ENCODE assay signal across 11 mouse cellular contexts in genomic region chr9:13242321-13242720, GRCm38 (mm10). TPM values are rescaled to one million over a fixed set of nuclear protein-coding genes. Genes with fewer than 3 reads are reported as not detected.
DNase-seq lines count a peak whose midpoint lies in the region; ATAC-seq and TF ChIP-seq lines count a peak whose summit lies in the region.
"Had no signal": no experiment of that assay in that cellular context is flagged by ENCODE, and none has a peak within 500 bp of the region (broad histone marks: within the 10 kb centered on the region; RNA-seq: fewer than 3 reads in every experiment).

No protein-coding gene starts in this region.

- TF ChIP-seq POLR2A in brain, embryonic 14.5 days (IDR thresholded peaks at IDR 0.05; ENCODE audit: borderline replicate concordance, extremely low read depth, insufficient read depth, insufficient read length, poor library complexity, severe bottlenecking) = no peak

- H3K27me3 ChIP-seq in hindbrain, embryonic 11.5 days (ENCODE audit: control insufficient read depth, insufficient read depth, low read length) = no peaks in the 10 kb centered on the region
- no peaks in the 10 kb centered on the region for H3K27me3 ChIP-seq in hindbrain, embryonic 12.5 days
- H3K27me3 ChIP-seq in midbrain, postnatal 0 days (ENCODE audit: insufficient read depth, low read length) = no peaks in the 10 kb centered on the region
- H3K27me3 ChIP-seq in midbrain, embryonic 15.5 days (replicated peaks) = no peaks in the 10 kb centered on the region
- no peaks in the 10 kb centered on the region for H3K27me3 ChIP-seq in splenic B cell, adult 2 months (ENCODE audit: control insufficient read depth, insufficient read depth, low read length, poor library complexity, severe bottlenecking)
- H3K27me3 ChIP-seq: heart, embryonic 13.5 days; neural tube, embryonic 15.5 days had no signal

- H3K9me3 ChIP-seq in hindbrain, embryonic 11.5 days (ENCODE audit: control insufficient read depth, low read length) = no peaks in the 10 kb centered on the region
- H3K9me3 ChIP-seq in hindbrain, embryonic 12.5 days (replicated peaks) = no peaks in the 10 kb centered on the region
- H3K9me3 ChIP-seq in midbrain, postnatal 0 days (ENCODE audit: low read length) = no peaks in the 10 kb centered on the region
- no peaks in the 10 kb centered on the region for H3K9me3 ChIP-seq in midbrain, embryonic 15.5 days
- H3K9me3 ChIP-seq: heart, embryonic 13.5 days; neural tube, embryonic 15.5 days had no signal

- no peaks in the 10 kb centered on the region for H3K36me3 ChIP-seq in hindbrain, embryonic 11.5 days (ENCODE audit: control insufficient read depth, insufficient read depth, low read length)
- no peaks in the 10 kb centered on the region for H3K36me3 ChIP-seq in hindbrain, embryonic 12.5 days
- no peaks in the 10 kb centered on the region for H3K36me3 ChIP-seq in midbrain, postnatal 0 days (ENCODE audit: insufficient read depth, low read length)
- no peaks in the 10 kb centered on the region for H3K36me3 ChIP-seq in midbrain, embryonic 15.5 days (replicated peaks)
- H3K36me3 ChIP-seq in splenic B cell, adult 2 months (ENCODE audit: control insufficient read depth, insufficient read depth, low read length, poor library complexity, severe bottlenecking) = no peaks in the 10 kb centered on the region
- H3K36me3 ChIP-seq: heart, embryonic 13.5 days; neural tube, embryonic 15.5 days had no signal

- DNase-seq in hindbrain, embryonic 11.5 days (ENCODE audit: low spot score) = peak; percentile 33
- peak; percentile 61 for DNase-seq in midbrain, postnatal 0 days (ENCODE audit: low spot score)
- peak; percentile 68 for DNase-seq in brain, embryonic 14.5 days (ENCODE audit: low read depth)
- peak; percentile 69 for DNase-seq in splenic B cell, adult 2 months (ENCODE audit: low read depth, low spot score)
- DNase-seq in kidney, postnatal 10 days = no peak
- DNase-seq in kidney, postnatal 25 days = no peak
- DNase-seq: kidney, adult 9 months had no signal

- no peak overlapping the region for H3K27ac ChIP-seq in hindbrain, embryonic 11.5 days (ENCODE audit: low read depth, low read length)
- H3K27ac ChIP-seq in hindbrain, embryonic 12.5 days = no peak overlapping the region
- H3K27ac ChIP-seq in midbrain, postnatal 0 days (ENCODE audit: low read depth, low read length) = no peak overlapping the region
- H3K27ac ChIP-seq in midbrain, embryonic 15.5 days = no peak overlapping the region
- H3K27ac ChIP-seq: heart, embryonic 13.5 days; neural tube, embryonic 15.5 days had no signal

- no peak overlapping the region for H3K9ac ChIP-seq in hindbrain, embryonic 11.5 days (ENCODE audit: low read depth, low read length)
- no peak overlapping the region for H3K9ac ChIP-seq in hindbrain, embryonic 12.5 days
- no peak overlapping the region for H3K9ac ChIP-seq in midbrain, postnatal 0 days (replicated peaks; ENCODE audit: low read length, poor library complexity, severe bottlenecking)
- no peak overlapping the region for H3K9ac ChIP-seq in midbrain, embryonic 15.5 days
- H3K9ac ChIP-seq: heart, embryonic 13.5 days; neural tube, embryonic 15.5 days had no signal

- no peaks in the 10 kb centered on the region for H3K4me1 ChIP-seq in hindbrain, embryonic 11.5 days (replicated peaks; ENCODE audit: control insufficient read depth, insufficient read depth, low read length)
- H3K4me1 ChIP-seq in hindbrain, embryonic 12.5 days = peaks cover 18% of the 10 kb centered on the region
- peaks cover 12% of the 10 kb centered on the region; the same call in 1 of the 2 replicates for H3K4me1 ChIP-seq in midbrain, postnatal 0 days (ENCODE audit: insufficient read depth, low read length)
- peaks cover 18% of the 10 kb centered on the region for H3K4me1 ChIP-seq in midbrain, embryonic 15.5 days

- H3K4me2 ChIP-seq in hindbrain, embryonic 11.5 days (replicated peaks; ENCODE audit: low read depth, low read length) = no peak overlapping the region
- H3K4me2 ChIP-seq in hindbrain, embryonic 12.5 days (replicated peaks) = no peak overlapping the region
- H3K4me2 ChIP-seq in midbrain, postnatal 0 days (ENCODE audit: low read depth, low read length, poor library complexity, severe bottlenecking) = no peak overlapping the region
- no peak overlapping the region for H3K4me2 ChIP-seq in midbrain, embryonic 15.5 days
- H3K4me2 ChIP-seq: heart, embryonic 13.5 days; neural tube, embryonic 15.5 days had no signal

- peak; percentile 78 for TF ChIP-seq CTCF in midbrain, postnatal 0 days (IDR thresholded peaks at IDR 0.05)
- no peak for TF ChIP-seq CTCF in brain, embryonic 14.5 days (IDR thresholded peaks at IDR 0.05; ENCODE audit: borderline replicate concordance, extremely low read depth, insufficient read depth, insufficient read length)

- no peak overlapping the region for H3K4me3 ChIP-seq in hindbrain, embryonic 11.5 days (ENCODE audit: low read depth, low read length)
- H3K4me3 ChIP-seq in hindbrain, embryonic 12.5 days = no peak overlapping the region
- H3K4me3 ChIP-seq in midbrain, postnatal 0 days (ENCODE audit: low read depth, low read length) = no peak overlapping the region
- H3K4me3 ChIP-seq in midbrain, embryonic 15.5 days = no peak overlapping the region
- H3K4me3 ChIP-seq: heart, embryonic 13.5 days; neural tube, embryonic 15.5 days had no signal

- no peak for ATAC-seq in hindbrain, embryonic 11.5 days (ENCODE audit: low FRiP score)
- ATAC-seq in hindbrain, embryonic 12.5 days (ENCODE audit: low FRiP score) = no peak
- no peak for ATAC-seq in midbrain, postnatal 0 days (ENCODE audit: low FRiP score)
- no peak for ATAC-seq in midbrain, embryonic 15.5 days (replicated peaks)

RNA-seq across cellular contexts. Expression of gene Jrkl, which starts 3.3 kb away (rescaled TPM):
- 10.2 and 11.5 TPM in 2 replicates for polyA plus RNA-seq in hindbrain, embryonic 11.5 days (2014; fragmentation: Nextera tagmentation; extraction: Ambion mirVana)
- polyA plus RNA-seq in hindbrain, embryonic 12.5 days (2016; fragmentation: Nextera tagmentation; extraction: Ambion mirVana) = 13.9 and 15.5 TPM in 2 replicates
- 4.3 and 4.7 TPM in 2 replicates for total RNA-seq in midbrain, postnatal 0 days (2014; rRNA removed)
- polyA plus RNA-seq in midbrain, postnatal 0 days (2015; fragmentation: Nextera tagmentation; extraction: Ambion mirVana) = 4.2 and 4.3 TPM in 2 replicates
- 11.0 and 11.3 TPM in 2 replicates for polyA plus RNA-seq in midbrain, embryonic 15.5 days (2015; fragmentation: Nextera tagmentation; extraction: Ambion mirVana)
- polyA plus RNA-seq in brain, embryonic 14.5 days (2012; rRNA removed) = 5.9 and 6.2 TPM in 2 replicates

RNA-seq across cellular contexts. Expression of gene Ccdc82, which starts 4.4 kb away (rescaled TPM):
- 12.1 and 17.9 TPM in 2 replicates for polyA plus RNA-seq in hindbrain, embryonic 11.5 days (2014; fragmentation: Nextera tagmentation; extraction: Ambion mirVana)
- 13.6 and 14.9 TPM in 2 replicates for polyA plus RNA-seq in hindbrain, embryonic 12.5 days (2016; fragmentation: Nextera tagmentation; extraction: Ambion mirVana)
- 20.2 and 25.1 TPM in 2 replicates for total RNA-seq in midbrain, postnatal 0 days (2014; rRNA removed)
- 9.6 and 11.8 TPM in 2 replicates for polyA plus RNA-seq in midbrain, postnatal 0 days (2015; fragmentation: Nextera tagmentation; extraction: Ambion mirVana)
- 12.8 and 13.9 TPM in 2 replicates for polyA plus RNA-seq in midbrain, embryonic 15.5 days (2015; fragmentation: Nextera tagmentation; extraction: Ambion mirVana)
- polyA plus RNA-seq in brain, embryonic 14.5 days (2012; rRNA removed) = 23.7 and 24.7 TPM in 2 replicates

RNA-seq across cellular contexts. Expression of gene Maml2, which starts 55.4 kb away (rescaled TPM):
- 10.4 and 11.4 TPM in 2 replicates for polyA plus RNA-seq in hindbrain, embryonic 11.5 days (2014; fragmentation: Nextera tagmentation; extraction: Ambion mirVana)
- 13.6 and 14.1 TPM in 2 replicates for polyA plus RNA-seq in hindbrain, embryonic 12.5 days (2016; fragmentation: Nextera tagmentation; extraction: Ambion mirVana)
- total RNA-seq in midbrain, postnatal 0 days (2014; rRNA removed) = 9.2 and 11.0 TPM in 2 replicates
- polyA plus RNA-seq in midbrain, postnatal 0 days (2015; fragmentation: Nextera tagmentation; extraction: Ambion mirVana) = 9.1 TPM in 2 replicates
- polyA plus RNA-seq in midbrain, embryonic 15.5 days (2015; fragmentation: Nextera tagmentation; extraction: Ambion mirVana) = 10.0 and 11.0 TPM in 2 replicates
- 6.9 and 9.8 TPM in 2 replicates for polyA plus RNA-seq in brain, embryonic 14.5 days (2012; rRNA removed)

Comparison
In these comparisons a context has a peak if more than half of its experiments do, and no peak if none do; other contexts are left out.
1. DNase-seq: peak in hindbrain, embryonic 11.5 days (single experiment), midbrain, postnatal 0 days (single experiment), brain, embryonic 14.5 days (single experiment) and splenic B cell, adult 2 months (single experiment); none in kidney, postnatal 10 days (single experiment) and kidney, postnatal 25 days (0 of 2).